Mouse (Mus musculus): ENCODE data around the gene Notch2. TPM values are rescaled to one million over a fixed set of nuclear protein-coding genes. Genes with fewer than 3 reads are reported as not detected.
A peak's percentile ranks its signal among the peaks of the same experiment; 100 is the strongest.

The Notch2 gene
- total and polyA plus RNA-seq, 2 experiments from 2014 or later: 6.1 to 22.8 TPM

DNA sequence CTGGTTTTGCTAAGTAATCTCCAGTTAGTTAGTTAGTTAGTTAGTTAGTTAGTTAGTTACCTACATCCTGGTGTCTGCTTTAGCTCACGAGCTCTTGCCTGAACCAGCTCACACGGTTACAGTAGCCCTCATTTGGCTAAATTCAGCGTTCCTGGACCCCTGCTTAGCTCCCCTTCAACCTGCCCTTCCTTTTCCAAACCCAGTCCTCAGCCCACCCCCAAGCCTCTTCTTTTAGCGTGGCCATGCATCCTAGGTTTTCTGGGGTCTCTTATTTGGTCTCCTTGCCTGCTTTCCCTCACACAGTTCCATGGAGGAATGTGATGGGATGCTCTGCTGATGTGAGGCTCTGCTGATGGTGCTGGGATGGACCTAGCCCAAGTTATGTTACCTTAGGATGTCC is 145.3 kb downstream of the Notch2 start:
- TF ChIP-seq CTCF (IDR thresholded peaks at IDR 0.05): no peak
- no peak for ATAC-seq (ENCODE audit: low FRiP score)

DNA sequence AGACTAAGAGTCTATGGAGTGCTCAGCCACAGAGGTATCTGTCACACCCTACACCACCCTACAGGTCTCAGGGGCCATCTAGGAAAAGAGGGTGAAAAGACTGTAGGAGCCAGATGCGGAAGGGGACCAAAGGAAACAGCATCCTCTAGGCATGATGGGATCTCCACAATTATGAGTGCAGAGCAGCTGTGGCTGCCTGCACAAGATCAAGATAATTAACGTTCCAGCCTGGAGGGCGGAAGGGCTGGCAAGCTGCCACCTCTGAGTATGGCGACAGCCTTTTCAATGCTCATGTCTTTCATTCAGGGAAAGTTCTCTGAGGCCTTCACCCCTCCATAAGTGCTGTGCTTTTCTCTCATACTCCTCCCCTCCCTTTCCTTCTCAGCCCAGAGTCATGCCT is 146.0 kb downstream of the Notch2 start:
- DNase-seq (ENCODE audit: low spot score) (peak; percentile 34), ATAC-seq (ENCODE audit: low FRiP score) (no peak)
- H3K9me3 ChIP-seq (ENCODE audit: low read length): no peaks in the 10 kb centered on the region
- no peak for TF ChIP-seq CTCF (IDR thresholded peaks at IDR 0.05)
- H3K4me3 ChIP-seq (ENCODE audit: low read depth, low read length): no peak overlapping the region
- H3K4me1 ChIP-seq (ENCODE audit: insufficient read depth, low read length): no peaks in the 10 kb centered on the region
- no peak overlapping the region for H3K9ac ChIP-seq (replicated peaks; ENCODE audit: low read length, poor library complexity, severe bottlenecking)
- H3K27ac ChIP-seq (ENCODE audit: low read depth, low read length): no peak overlapping the region
- H3K36me3 ChIP-seq (ENCODE audit: insufficient read depth, low read length): no peaks in the 10 kb centered on the region
- no peak overlapping the region for H3K4me2 ChIP-seq (ENCODE audit: low read depth, low read length, poor library complexity, severe bottlenecking)
- 42% methylated on average over 4 of the region's 4 CpGs for whole genome bisulfite sequencing
- H3K27me3 ChIP-seq (ENCODE audit: insufficient read depth, low read length): no peaks in the 10 kb centered on the region

More for the DNA sequence above, 145.3 kb downstream of the Notch2 start:
- no peaks in the 10 kb centered on the region for H3K36me3 ChIP-seq (ENCODE audit: insufficient read depth, low read length)
- no peak overlapping the region for H3K4me3 ChIP-seq (ENCODE audit: low read depth, low read length)
- H3K27ac ChIP-seq (ENCODE audit: low read depth, low read length): no peak overlapping the region
- no peak overlapping the region for H3K9ac ChIP-seq (replicated peaks; ENCODE audit: low read length, poor library complexity, severe bottlenecking)
- DNase-seq (ENCODE audit: low spot score): no peak
- no peak overlapping the region for H3K4me2 ChIP-seq (ENCODE audit: low read depth, low read length, poor library complexity, severe bottlenecking)
- no peaks in the 10 kb centered on the region for H3K4me1 ChIP-seq (ENCODE audit: insufficient read depth, low read length)
- no peaks in the 10 kb centered on the region for H3K27me3 ChIP-seq (ENCODE audit: insufficient read depth, low read length)
- WGBS: 71% methylated on average over 4 of the region's 4 CpGs
- H3K9me3 ChIP-seq (ENCODE audit: low read length): no peaks in the 10 kb centered on the region

DNA sequence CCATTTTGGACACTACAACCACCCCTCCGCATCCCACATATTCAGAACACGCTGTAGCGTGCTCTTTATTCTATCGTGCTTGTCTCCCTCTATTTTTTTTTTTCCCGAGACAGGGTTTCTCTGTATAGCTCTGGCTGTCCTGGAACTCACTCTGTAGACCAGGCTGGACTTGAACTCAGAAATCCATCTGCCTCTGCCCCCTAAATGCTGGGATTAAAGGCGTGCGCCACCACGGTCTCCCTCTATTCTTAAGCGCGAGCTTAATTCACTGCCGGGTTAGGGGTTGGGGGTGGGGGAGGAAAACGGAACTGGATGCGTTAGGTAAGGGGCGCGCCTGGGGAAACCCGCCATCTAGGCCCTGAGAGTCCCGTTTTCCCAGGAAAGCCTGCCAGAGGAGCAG is 147.0 kb downstream of the Notch2 start, which contains the start of gene Adam30:
TSS of gene Adam30 (plus strand) at position 301 of the 400 bp plus-strand sequence.
- Histone ChIP-seq H3K4me3 (ENCODE audit: low read depth, low read length) (no peak within 1 kb of the TSS), H3K27ac (ENCODE audit: low read depth, low read length) (no peak within 1 kb of the TSS), H3K4me1 (ENCODE audit: insufficient read depth, low read length) (no peaks in the 10 kb centered on the region), H3K9me3 (ENCODE audit: low read length) (no peaks in the 10 kb centered on the region), H3K36me3 (ENCODE audit: insufficient read depth, low read length) (no peaks in the 10 kb centered on the region), H3K9ac (replicated peaks; ENCODE audit: low read length, poor library complexity, severe bottlenecking) (no peak within 1 kb of the TSS), H3K4me2 (ENCODE audit: low read depth, low read length, poor library complexity, severe bottlenecking) (no peak within 1 kb of the TSS), H3K27me3 (ENCODE audit: insufficient read depth, low read length) (no peaks in the 10 kb centered on the region)
- no peak for ATAC-seq (ENCODE audit: low FRiP score)
- TF ChIP-seq CTCF (IDR thresholded peaks at IDR 0.05): no peak
- DNase-seq (ENCODE audit: low spot score): no peak
- 81% methylated on average over 17 of the region's 17 CpGs for WGBS

DNA sequence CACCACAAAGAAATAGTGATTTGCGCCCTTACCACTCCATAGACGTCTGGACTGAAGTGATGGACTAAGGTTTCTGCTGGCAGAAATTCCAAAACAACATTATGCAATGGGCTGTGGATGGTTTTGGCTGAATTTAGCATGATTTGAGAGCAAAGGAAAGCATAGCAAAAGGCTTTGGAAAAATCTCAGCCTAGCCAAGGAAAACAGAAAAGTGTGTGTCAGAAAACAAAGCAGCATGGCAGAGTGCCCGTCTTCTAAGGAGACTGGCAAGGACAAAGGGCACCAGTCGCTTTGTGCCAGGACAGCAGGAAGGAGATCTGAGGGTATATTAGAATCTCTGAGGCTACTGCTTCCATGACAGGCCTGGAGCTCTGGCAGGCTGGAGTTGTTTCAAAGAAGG is 165.0 kb downstream of the Notch2 start:
- WGBS: 62% methylated on average over 4 of the region's 4 CpGs
- Histone ChIP-seq H3K27me3 (ENCODE audit: insufficient read depth, low read length) (no peaks in the 10 kb centered on the region), H3K9ac (replicated peaks; ENCODE audit: low read length, poor library complexity, severe bottlenecking) (no peak overlapping the region), H3K4me2 (ENCODE audit: low read depth, low read length, poor library complexity, severe bottlenecking) (no peak overlapping the region), H3K27ac (ENCODE audit: low read depth, low read length) (peak overlapping the region; percentile 38; the same call in 1 of the 2 replicates), H3K4me3 (ENCODE audit: low read depth, low read length) (no peak overlapping the region), H3K4me1 (ENCODE audit: insufficient read depth, low read length) (no peaks in the 10 kb centered on the region), H3K9me3 (ENCODE audit: low read length) (0 out of 2 replicates have a peak, but pooled peaks cover 3% of the 10 kb centered on the region), H3K36me3 (ENCODE audit: insufficient read depth, low read length) (no peaks in the 10 kb centered on the region)
- peak; percentile 75 for DNase-seq (ENCODE audit: low spot score)
- TF ChIP-seq CTCF (IDR thresholded peaks at IDR 0.05): no peak
- no peak; the same call in 1 of the 2 replicates for ATAC-seq (ENCODE audit: low FRiP score)

DNA sequence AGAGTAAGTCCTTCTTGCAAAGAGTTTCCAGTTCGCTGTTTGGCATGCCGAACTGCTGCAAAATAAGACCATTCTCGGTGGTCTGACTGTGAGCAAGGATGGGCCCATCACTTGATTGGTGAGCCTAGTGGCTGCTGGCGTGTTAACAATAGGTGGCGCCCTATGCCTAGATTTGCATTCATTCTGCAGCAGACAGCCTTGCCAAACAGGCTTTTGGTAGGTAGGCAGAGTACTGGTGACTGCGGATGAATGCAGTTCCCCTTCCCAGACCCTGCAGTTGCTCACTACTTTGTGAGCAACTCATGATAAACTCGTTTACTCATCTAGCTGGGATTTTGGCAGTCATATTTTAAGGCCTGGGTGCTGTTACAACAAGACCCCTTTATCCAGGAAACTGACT is 167.5 kb downstream of the Notch2 start:
- Histone ChIP-seq H3K27ac (ENCODE audit: low read depth, low read length) (no peak overlapping the region), H3K9me3 (ENCODE audit: low read length) (0 out of 2 replicates have a peak, but pooled peaks cover 3% of the 10 kb centered on the region), H3K4me3 (ENCODE audit: low read depth, low read length) (no peak overlapping the region), H3K4me1 (ENCODE audit: insufficient read depth, low read length) (no peaks in the 10 kb centered on the region), H3K9ac (replicated peaks; ENCODE audit: low read length, poor library complexity, severe bottlenecking) (no peak overlapping the region), H3K36me3 (ENCODE audit: insufficient read depth, low read length) (no peaks in the 10 kb centered on the region), H3K27me3 (ENCODE audit: insufficient read depth, low read length) (no peaks in the 10 kb centered on the region), H3K4me2 (ENCODE audit: low read depth, low read length, poor library complexity, severe bottlenecking) (no peak overlapping the region)
- ATAC-seq (ENCODE audit: low FRiP score) (no peak; the same call in 1 of the 2 replicates), DNase-seq (ENCODE audit: low spot score) (peak; percentile 72)
- WGBS: 30% methylated on average over 7 of the region's 7 CpGs
- TF ChIP-seq CTCF (IDR thresholded peaks at IDR 0.05): peak; percentile 70

DNA sequence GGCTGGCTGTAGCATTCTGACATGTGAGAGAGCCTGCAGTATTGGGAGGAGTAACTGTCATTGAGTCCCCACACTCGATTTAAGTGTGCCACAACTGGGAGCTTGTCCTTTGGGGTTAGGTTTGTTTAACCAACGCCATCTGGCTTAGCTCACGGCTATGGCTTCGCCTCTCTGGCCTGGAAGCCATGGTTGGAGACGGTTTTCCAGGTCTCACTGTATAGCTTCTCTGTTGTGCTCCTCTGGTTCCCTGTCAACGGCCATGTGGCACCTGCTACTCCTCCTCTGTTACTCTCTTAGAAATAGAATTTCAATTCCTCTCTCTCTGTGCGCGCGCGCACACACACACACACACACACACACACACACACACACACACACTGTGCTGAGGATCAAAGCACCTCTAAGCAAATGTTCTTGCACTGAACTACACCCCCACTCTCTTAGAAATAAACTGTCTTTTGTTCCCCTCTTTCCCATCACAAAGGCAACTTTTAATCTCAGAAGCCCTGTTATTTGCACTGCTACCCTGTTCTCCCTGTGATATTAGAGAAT is 171.9 kb downstream of the Notch2 start:
- 35% methylated on average over 10 of the region's 10 CpGs for WGBS
- Histone ChIP-seq H3K9me3 (ENCODE audit: low read length) (no peaks in the 10 kb centered on the region), H3K9ac (replicated peaks; ENCODE audit: low read length, poor library complexity, severe bottlenecking) (no peak overlapping the region), H3K27me3 (ENCODE audit: insufficient read depth, low read length) (no peaks in the 10 kb centered on the region), H3K27ac (ENCODE audit: low read depth, low read length) (no peak overlapping the region), H3K4me3 (ENCODE audit: low read depth, low read length) (no peak overlapping the region), H3K4me2 (ENCODE audit: low read depth, low read length, poor library complexity, severe bottlenecking) (no peak overlapping the region), H3K36me3 (ENCODE audit: insufficient read depth, low read length) (no peaks in the 10 kb centered on the region), H3K4me1 (ENCODE audit: insufficient read depth, low read length) (no peaks in the 10 kb centered on the region)
- DNase-seq (ENCODE audit: low spot score) (no peak), ATAC-seq (ENCODE audit: low FRiP score) (no peak)
- TF ChIP-seq CTCF (IDR thresholded peaks at IDR 0.05): no peak
